Mouse (Mus musculus) kidney, postnatal 14 days (tissue): Measurements from ENCODE around the gene Pid1.

ENCODE experiments used
- DNase-seq: peaks from one replicate; pipeline ENCODE4 v3.0.0; 2022; ENCODE audit warnings: mixed read lengths

Pid1 gene

DNA sequence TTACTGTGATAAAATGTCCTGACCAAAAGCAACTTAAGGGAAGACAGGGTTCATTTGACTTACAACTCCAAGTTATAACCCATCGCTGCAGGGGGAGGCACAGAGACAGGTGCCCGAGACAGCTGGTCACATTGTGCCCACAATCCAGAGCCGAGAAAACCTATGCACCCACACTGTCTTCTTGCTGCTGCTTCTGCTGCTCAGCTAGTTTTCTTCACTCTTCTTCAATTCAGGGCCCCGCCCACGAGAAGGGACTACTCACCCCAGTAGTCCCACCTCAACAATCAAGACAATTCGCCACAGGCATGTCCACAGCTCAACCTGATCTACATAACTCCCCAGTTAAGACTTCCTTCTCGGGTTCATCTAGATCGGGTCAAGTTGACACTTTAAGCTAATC is at the start of gene Pid1:
TSS of gene Pid1 (minus strand) at position 214 of the 400 bp plus-strand sequence.
- no peak for DNase-seq

DNA sequence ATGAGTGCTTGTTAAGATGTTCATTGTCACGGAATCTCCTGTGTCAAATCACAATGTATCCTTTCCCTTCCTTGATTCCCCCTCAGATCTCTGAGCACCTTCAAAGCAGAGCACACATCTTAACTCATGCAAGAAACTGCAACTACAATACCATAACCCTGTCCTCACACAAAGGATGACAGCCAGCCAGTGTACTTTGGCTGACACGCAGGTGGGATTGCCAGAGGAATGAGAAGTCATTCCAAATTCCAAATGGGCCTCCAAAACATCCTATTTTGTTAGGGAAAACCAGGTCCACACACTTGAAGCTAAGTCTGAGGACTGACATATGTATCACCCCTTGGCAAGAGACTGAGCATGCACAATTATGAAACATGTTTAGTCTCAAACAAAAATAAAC is 45.5 kb upstream of the Pid1 start:
- DNase-seq: no peak

DNA sequence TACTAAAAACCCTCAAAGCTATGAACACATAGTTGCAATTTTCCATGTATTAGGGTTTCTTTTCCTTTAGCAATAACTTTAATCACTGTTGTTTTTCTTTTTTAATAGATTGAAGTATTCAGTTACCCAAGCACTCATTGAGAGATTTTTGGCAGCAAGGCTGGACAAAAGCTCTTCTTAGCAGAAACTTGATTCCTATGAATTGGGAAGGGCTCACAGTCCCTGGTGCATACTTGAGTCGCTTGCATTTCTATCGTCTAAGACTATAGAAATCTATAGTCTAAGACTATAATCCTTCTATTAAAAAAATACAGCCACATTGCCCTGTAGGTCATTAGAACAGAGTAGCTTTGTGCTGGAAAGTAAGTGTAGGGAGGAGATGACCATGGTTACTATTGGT is 44.9 kb upstream of the Pid1 start:
- no peak for DNase-seq

DNA sequence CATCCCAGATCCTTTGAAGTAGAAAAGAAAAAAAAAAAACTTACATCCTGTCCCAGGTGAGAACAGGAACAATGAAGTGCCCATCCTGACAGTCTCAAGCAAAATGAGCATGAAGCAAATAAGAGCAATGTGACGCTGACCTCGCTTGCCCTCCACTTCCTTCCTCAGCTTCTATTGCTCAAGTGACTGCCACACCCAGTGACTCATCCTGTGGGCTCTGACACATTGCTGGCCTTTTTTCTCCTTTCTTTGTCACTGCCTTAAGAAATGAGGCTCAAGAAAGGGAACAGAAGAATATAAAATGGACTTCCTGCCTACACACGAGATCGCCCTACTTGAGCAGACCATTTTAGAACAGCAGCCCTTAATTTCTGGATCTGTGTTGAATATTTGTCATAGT is 42.9 kb upstream of the Pid1 start:
- peak; percentile 58 for DNase-seq

DNA sequence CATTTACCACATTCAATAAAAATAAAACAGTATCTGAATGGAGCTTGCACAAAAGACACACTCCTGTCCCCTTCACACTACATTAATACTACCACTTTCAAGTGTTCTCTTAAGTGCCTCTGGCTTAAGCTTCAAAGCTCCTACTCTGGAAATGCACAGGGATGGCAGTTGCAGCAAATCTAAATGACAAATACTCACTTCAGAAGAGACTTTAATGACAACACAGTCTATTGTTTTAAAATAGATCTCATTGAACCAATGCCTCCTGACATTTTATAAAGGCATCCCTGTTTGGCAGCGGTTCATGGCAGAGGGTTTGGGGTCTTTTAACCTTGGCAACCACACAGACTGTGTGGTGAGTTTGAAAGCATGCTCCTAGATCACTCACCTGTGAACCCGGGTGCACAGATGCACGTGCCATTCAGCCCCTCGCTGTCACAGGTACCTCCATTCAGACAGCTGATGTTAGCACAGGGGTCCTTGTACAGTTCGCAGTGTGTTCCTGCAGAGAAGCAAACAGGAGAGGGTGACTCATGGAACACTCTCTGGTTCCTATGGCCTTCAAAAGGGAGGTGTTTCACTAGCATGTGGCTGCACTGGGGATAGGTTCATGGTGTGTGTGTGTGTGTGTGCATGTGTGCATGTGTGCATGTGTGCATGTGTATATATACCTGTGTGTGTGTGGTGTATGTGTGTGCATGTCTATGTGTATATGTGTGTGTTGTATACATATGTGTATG is 41.7 kb upstream of the Pid1 start:
- DNase-seq: no peak

DNA sequence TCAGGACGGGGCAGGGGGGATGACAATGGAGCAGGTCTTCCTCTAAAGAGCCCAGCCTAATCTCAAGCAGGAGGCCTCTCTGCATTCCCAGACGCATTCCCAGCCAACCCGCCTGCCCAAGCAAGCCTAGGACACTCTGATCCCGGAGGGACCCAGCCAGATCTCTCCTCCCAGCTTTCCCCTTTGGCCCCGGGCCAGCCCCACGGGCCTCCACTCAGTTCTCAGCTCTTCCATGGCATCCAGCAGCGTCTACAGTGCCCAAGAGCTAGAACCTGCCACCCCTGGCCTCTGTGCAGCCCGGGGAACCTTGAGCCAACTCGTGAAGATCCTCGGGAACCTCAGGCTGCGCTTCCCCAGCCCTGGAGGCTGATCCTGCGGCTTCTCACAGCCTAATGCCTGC is 40.9 kb upstream of the Pid1 start:
- DNase-seq: no peak

DNA sequence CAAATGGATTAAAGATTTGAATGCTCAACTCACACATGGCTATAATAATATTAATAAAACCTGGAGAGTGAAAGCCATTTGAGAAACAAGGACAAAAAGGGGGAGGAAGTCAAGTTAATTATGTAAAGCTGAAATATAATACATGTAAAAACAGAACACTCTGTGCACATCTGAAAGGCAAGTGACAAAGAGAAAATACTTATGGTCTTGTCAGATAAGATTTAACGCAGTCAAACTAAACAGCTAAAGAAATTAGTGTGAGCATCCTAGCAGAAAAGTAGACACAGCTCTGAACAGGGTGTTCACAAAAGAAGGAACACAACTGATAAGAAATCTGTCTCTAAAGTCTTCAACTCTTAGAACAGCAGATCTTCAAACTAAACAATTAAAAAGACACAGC is 38.2 kb upstream of the Pid1 start:
- DNase-seq: no peak

DNA sequence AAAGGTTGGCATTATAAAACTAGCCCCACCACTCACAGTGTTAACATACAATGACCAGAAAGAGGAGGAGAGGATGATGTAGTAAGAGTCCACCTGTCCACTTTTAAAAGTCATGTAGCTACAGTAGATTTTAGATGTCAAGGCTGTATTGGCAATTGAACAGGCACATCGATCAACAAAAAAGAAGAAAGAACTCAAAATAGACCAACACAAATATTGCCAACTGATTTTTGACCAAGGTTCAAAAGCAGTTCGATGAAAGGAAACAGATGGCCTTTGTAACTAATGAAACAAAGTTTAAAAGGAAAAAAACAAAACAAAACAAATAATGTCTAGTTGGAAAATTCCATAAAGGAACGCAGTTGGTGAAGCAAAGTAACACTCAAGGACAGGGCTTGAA is 35.7 kb upstream of the Pid1 start:
- no peak for DNase-seq

DNA sequence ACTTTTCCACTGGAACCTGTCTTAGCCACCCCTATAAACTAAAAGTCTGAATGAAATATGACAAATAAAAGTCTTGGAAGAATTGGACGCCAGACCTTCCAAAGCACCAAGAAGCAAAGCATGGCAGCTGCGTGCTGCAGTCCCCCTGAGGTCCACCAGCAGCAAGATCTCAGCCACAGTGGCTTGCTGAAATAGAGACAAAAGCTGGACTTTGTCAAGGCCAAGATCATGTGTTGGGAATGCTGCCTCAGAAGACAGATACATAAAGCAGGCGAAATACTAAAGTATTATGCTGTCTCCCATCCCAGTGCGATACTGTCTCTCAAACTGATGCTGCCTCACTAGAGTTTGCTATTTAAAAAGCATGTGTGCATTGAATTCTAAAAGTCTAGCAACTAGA is 35.1 kb upstream of the Pid1 start:
- no peak for DNase-seq

DNA sequence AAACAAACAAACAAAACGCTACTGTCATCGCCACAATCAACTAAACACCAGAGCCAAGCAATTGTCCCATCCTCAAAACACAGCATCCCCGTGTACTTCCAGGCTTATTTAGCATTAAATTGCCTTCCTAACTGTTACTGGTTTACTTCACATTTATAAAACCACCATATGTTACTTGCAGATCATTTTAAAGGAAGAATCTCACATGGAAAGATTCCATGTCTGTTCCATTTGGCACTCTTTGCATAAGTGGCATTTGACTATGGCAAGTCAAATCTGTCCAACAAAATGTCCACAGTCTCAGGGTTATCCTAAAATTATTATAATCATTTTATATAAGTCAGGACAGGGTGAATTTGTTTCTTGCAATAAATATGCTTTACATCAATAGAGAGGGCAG is 32.8 kb upstream of the Pid1 start:
- DNase-seq: no peak

DNA sequence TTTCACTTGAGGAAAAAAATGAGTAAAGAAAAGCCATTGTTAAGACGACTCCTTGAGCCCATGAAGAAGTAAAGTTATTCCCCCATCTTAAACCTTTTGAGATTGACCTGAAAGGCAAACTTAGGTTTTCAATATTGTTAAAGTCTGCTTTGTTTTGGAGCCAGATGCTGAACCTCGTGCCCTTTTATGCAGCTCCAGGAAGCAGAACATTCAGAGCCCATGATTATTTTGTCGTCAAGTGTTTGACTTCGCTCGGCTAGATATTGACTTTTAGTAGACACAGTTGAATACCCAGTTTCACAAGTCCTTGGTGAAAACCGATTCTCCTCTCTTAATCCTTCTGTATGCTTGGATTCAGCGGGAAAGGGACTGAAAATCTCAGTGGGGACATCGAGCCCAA is 31.9 kb upstream of the Pid1 start:
- DNase-seq: no peak

DNA sequence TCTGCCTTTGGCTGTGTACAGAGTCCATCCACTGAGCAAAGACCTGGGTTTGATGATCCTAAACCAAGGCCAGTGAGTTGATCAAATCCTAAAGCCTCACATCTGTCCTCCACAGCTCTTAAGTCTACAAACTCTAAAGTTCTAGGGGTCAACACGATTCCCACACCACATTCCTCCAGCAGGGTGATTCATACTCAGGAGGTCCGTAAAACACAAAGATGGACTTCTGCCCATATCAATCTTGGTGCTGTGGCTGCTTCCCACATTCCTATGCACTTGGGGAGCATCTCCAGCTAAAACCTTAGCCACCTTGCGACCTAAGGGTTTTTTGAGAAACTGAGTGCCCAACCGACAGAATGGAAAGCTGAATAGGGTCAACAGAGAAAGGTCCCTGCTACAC is 27.0 kb upstream of the Pid1 start:
- no peak for DNase-seq

DNA sequence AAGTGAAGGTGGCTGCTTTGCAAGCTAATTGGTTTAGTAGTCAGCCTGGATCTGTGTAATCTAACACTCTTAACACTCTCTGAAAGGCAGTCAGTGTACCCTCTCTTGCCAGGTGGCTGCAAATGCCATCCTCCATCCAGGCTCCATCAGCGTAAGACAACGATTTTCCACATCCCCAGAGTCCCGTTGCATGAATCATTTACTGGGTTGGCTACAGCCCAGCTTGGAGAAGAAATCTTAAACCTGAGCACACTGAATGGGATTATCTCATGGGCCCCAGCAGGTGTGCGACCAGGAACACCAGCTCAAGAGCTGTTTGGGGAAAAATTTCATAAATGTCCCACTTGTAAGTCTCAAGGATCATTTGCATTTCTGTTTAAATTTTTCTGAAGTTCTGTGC is 23.6 kb upstream of the Pid1 start:
- DNase-seq: no peak

DNA sequence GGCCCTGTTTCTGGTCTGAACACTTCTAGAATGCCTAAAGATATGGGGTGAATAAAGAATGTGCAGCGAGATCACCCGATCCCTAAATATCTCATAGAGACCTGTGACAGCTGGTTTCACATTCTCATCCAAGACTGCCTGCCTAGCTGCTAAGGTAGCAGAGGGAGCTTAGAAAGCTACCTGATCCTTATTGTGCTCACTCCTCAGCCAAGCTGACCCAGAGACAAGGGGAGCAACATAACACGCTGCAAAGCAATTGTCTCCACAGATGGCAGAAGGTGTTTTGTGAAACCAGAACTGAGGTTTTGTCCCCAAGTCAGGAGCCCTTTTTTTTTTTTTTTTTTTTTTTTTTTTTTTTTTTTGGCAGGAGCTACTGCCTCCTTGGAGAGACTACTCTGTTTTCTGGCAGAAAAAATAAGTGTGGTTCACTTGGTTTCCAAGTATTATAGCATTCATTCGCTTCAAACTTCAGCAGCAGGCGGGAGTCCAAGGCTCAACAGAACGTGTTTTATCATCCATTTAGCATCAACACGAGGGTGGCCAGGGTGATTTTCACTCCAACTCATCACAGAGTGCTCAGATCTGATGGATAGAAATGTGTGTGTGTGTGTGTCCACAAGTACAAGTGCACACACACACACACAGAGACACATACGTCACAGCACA is 22.6 kb upstream of the Pid1 start:
- DNase-seq: no peak

DNA sequence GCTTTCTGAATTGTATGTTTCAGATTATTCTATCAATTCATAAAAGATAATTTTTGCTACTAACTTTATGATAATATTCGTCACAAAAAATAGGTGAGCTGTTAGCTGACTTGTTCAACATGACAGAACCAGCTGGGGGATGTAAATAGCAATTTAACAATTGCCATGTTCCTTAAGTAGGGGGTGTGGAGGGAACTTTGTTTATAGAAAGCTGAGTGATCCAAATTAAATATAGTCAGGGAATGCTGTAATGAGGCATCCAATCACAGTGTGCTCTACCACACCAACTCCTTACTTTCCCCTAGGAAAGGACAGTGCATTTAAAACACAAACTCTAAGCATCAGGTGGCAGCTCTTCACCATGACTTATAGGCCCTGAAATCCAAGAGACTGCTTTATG is 18.7 kb upstream of the Pid1 start:
- DNase-seq: no peak

DNA sequence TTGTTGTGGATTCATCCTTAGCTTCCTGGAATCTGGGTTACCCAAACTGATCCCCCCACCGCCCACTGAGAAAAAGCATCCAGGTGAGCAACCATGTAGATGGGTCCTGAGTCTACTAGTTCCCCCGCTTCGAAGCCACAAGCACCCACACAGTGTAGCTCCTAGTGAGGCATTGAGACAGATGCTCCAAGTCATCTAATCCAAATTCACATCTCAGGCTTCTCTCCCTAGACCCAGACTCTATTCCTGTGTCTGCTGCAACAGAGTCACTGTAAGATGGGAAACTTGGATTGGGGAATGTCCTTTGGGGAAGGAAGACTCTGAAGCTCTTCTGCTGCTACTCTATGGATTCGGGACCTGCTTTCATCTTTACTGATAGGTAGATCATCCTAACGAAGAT is 18.1 kb upstream of the Pid1 start:
- no peak for DNase-seq

DNA sequence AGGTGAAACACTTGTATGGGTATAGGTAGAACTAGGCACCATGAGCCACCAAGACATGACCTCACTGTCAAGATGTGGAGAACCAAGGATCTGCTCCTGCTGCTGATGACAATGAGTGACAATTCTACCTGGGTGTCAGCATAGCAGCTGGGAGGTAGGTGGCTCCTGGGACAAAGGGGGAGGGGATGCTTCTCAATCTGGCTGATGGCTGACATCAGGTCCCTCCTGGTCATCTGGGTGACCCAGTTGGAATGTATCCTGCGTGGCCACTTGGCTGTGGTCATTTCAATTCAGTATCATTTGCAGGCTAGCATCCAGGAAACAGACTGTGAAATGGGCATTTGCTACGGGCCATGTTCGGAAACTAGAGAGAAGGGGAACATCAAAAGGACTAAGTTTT is 16.9 kb upstream of the Pid1 start:
- DNase-seq: no peak

DNA sequence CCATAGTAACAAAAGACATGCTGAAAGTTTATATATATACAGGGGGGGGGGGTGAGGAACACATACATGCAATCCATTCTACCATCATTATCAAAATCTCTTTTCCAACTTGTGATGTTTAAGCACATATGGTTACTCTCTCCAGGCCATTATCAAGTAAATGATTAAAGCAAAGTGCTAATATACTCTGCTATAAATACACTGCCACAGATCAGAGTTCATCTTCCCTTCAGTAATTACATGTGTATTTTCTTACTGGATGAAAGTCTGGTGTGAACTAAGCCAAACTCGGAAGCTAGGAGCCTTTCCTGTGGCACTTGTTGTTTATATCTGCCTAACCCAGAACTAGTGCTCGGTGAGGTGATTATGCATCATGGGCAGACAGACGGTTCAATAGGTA is 3.8 kb upstream of the Pid1 start:
- DNase-seq: no peak

DNA sequence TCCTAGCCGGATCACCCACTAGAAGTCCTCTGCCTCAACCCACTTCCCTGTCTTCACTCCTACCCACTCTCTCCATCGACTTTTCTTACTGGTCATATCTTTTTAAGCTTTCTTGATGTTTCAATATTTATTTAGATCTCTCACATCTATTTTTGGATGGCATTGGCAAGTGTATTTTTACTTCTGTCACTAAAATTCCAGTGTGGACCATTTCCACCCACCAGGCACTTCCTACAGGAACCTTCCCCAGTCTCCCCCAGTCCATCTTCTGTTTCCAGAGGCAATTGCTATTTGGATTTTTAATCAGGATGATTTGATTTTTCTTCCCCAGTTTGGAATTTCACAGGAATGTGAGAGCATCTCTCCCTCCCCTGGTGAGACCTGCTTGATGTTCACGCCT is 2.6 kb upstream of the Pid1 start:
- no peak for DNase-seq

DNA sequence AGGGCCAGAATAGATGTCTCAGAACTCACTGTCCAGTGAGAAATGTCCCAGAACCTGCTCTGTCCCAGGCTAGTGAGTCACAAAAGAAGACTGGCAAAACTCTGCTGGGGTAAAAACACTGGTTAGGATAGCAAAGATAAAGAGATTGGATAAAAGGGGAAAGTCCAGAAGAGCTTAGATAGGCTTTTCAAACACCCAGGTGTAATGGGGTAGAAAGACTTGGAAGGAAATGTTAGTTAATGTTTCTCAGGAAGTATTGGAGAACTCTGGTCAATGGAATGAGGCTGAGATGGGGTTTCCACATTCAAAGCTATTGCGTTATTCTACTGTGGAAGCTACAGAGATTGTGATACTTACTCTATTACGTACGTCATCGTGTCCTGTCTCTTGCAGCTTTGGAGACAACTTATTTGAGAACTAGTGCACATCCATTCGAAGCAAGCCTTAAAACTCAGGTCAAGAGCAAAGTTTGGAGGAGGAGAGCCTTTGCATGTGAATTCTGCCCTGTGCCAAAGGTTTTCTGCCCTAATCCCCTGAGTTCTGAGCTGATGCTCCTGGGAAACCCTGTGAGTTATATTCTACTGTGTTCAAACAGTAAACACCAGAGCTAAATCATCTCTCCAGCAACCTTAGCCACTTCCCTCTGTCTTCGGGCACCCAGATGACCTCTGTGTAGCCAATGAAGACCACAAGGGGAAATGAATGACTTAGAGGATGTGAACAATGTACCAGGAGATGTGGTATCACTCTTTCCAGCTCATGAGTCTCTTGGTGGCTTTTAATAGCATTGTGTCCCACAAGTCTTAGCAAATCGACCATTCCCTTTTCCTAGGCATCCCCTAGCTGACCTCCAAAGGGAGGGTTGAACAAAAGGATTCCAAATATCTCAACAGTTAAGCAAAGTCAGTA is 1.0 kb downstream of the Pid1 start:
- DNase-seq: no peak

DNA sequence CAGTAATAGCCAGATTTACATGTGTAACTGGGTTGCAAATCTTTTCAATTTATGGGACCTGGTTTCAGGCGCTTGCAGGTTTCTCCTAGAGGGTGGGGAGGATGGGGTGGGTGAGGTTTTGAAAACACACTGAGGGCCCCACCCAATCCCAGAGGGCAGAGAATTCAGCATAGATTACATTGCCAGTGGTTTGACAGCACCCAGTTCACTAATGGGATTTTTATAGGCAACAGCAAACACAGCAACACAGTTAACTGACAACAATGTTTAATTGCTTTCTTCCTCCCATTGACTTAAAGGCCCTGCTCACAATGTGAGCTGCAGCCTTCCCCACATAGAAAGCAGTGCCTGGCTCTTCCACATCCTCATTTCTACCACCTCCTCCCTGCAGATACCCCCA is 1.8 kb downstream of the Pid1 start:
- DNase-seq: no peak

DNA sequence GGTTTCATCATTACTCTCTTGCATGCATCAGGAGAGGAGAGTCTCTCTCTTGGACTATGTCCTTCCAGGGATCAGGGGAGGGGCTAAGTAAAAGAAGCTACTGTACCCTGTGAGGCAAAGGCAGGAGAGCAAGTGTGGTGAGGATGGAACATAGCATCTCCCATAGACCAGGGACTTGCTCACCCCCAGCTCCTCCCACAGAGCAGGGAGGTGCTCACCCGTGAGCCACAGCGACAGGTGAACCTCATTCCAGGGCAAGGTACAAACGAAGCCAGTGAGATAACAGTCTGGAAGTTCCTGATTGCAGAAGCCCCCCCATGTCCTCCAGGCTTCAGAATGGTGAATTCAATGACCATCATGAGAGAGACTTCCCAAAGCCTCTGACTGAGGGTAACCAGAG is 2.6 kb downstream of the Pid1 start:
- DNase-seq: no peak

DNA sequence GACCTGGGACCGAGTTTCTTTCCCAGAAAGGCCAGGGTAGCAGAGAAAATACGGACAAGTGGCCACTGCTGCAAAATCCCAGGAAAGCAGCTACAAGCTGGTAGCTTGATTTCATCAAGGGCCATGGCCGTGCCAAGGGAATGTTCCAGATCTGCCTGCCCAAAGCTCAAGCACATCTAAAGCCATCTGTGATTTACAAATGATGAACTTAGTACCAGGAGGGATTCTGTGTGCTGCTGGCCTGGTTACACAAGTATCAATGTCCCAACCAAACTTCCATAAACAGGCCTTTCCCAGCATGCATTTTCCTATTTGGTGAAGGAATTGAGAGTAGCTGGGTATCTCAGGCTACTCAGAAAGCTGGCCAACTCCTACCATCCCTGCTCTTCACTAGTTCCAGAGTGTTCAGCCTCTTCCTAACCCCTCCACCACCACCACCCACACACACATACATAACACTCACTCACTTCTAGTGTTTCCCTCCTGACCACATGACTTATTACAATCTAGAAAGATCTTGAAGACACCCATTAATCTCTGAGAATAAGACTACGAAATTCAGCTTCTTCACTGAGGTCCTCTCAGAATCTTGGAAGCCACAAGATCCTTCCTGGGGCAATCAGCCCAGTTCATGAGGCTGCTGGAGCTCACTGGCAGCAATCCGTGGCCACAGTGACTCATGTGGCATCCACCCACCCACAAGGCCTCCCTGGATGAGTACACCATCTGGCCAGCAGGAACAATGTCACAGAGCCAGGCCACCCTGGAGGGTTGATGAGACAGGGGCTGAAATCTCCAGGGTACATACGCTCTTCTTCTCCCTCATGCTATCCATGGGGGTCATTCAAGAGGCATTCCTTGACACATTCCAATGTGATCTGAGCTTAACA is 4.1 kb downstream of the Pid1 start:
- DNase-seq: no peak
